Mouse (Mus musculus): ENCODE data around the gene Tob2. TPM values are rescaled to one million over a fixed set of nuclear protein-coding genes. Genes with fewer than 3 reads are reported as not detected.

Tob2 gene
- polyA plus RNA-seq, 1 experiment, result 37.9 TPM

DNA sequence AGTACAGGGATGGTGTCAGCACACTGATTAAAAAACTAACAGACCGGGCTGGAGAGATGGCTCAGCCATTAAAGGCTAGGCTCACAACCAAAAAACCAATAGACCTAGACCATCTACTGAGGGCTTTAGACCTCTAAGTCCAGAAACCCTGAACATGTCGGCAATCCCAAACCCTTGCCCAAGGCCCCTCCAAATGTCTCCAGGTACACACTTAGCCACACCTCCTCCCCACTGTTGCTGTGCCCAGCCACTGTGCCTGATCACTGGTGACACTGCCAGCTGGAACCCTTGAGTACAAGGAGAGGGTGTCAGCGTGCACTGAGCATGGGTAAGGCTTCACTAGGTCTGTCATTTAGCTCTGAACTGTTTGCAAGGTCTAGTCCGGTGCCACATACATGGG is 60.2 kb downstream of the Tob2 start:
- H3ac ChIP-seq (ENCODE audit: control insufficient read depth, insufficient read length), result no peak overlapping the region
- no peaks in the 10 kb centered on the region for H3K79me2 ChIP-seq (ENCODE audit: control insufficient read depth, insufficient read depth)
- TF ChIP-seq MYOD1 (IDR thresholded peaks at IDR 0.05; ENCODE audit: control insufficient read depth in 1 of 3, insufficient read length in 2 of 3, low read depth in 2 of 3), result no peak
- TF ChIP-seq REST (IDR thresholded peaks at IDR 0.05; ENCODE audit: insufficient read depth, insufficient read length), result no peak
- no peak for TF ChIP-seq CEBPB (IDR thresholded peaks at IDR 0.05; ENCODE audit: insufficient read depth, poor library complexity, severe bottlenecking)
- no peak for TF ChIP-seq MYOG (IDR thresholded peaks at IDR 0.05; ENCODE audit: control insufficient read depth in 1 of 3, insufficient read depth in 1 of 3, insufficient read length in 2 of 3, low read depth in 2 of 3)
- TF ChIP-seq MAX (IDR thresholded peaks at IDR 0.05; ENCODE audit: low read depth), result no peak
- no peak for TF ChIP-seq USF1 (IDR thresholded peaks at IDR 0.05; ENCODE audit: low read depth)
- TF ChIP-seq SRF (IDR thresholded peaks at IDR 0.05; ENCODE audit: control insufficient read depth, insufficient read length, low read depth), result no peak
- TF ChIP-seq POLR2AphosphoS2 (IDR thresholded peaks at IDR 0.05; ENCODE audit: insufficient read length, low read depth), result no peak
- no peak for TF ChIP-seq POLR2A (IDR thresholded peaks at IDR 0.05; ENCODE audit: insufficient read length, low read depth)
- no peak for TF ChIP-seq E2F4 (IDR thresholded peaks at IDR 0.05; ENCODE audit: insufficient read depth)
- TF ChIP-seq TCF12 (IDR thresholded peaks at IDR 0.05; ENCODE audit: insufficient read depth, poor library complexity, severe bottlenecking), result no peak
- no peak for TF ChIP-seq TCF3 (IDR thresholded peaks at IDR 0.05; ENCODE audit: insufficient read length, low read depth)
- H3K27me3 ChIP-seq (ENCODE audit: control insufficient read depth, insufficient read depth, insufficient read length), result no peaks in the 10 kb centered on the region
- no peak overlapping the region for H3K4me2 ChIP-seq (ENCODE audit: low read depth)
- H3K36me3 ChIP-seq (ENCODE audit: control insufficient read depth, insufficient read depth), result no peaks in the 10 kb centered on the region
- H3K4me3 ChIP-seq, result no peak overlapping the region

Other genes starting within 250 kb of the Tob2 start
- 20.0 TPM for gene L3mbtl2, start 194.9 kb downstream of the Tob2 start, polyA plus RNA-seq (2012; fragmentation: generic; extraction: Trizol)
- 1.3 TPM for gene Chadl, start 161.5 kb downstream of the Tob2 start, polyA plus RNA-seq (2012; fragmentation: generic; extraction: Trizol)
- gene Zc3h7b, start 113.7 kb downstream of the Tob2 start, polyA plus RNA-seq (2012; fragmentation: generic; extraction: Trizol), result 45.9 TPM
- 96.6 TPM for gene Rangap1, start 113.3 kb downstream of the Tob2 start, polyA plus RNA-seq (2012; fragmentation: generic; extraction: Trizol)
- gene Tef, start 56.4 kb downstream of the Tob2 start, polyA plus RNA-seq (2012; fragmentation: generic; extraction: Trizol), result 58.4 TPM
- 95.3 TPM for gene Phf5a, start 13.1 kb upstream of the Tob2 start, polyA plus RNA-seq (2012; fragmentation: generic; extraction: Trizol)
- gene Aco2, start 13.5 kb upstream of the Tob2 start, polyA plus RNA-seq (2012; fragmentation: generic; extraction: Trizol), result 666 TPM
- 247 TPM for gene Polr3h, start 67.4 kb upstream of the Tob2 start, polyA plus RNA-seq (2012; fragmentation: generic; extraction: Trizol)
- gene Csdc2, start 78.0 kb upstream of the Tob2 start, polyA plus RNA-seq (2012; fragmentation: generic; extraction: Trizol), result 38.3 TPM
- gene Pmm1, start 102.1 kb upstream of the Tob2 start, polyA plus RNA-seq (2012; fragmentation: generic; extraction: Trizol), result 104 TPM
- not detected for gene 1700029P11Rik, start 121.7 kb upstream of the Tob2 start, polyA plus RNA-seq (2012; fragmentation: generic; extraction: Trizol)
- gene Xrcc6, start 129.0 kb upstream of the Tob2 start, polyA plus RNA-seq (2012; fragmentation: generic; extraction: Trizol), result 46.3 TPM
- gene Desi1, start 175.1 kb upstream of the Tob2 start, polyA plus RNA-seq (2012; fragmentation: generic; extraction: Trizol), result 47.6 TPM
- gene Snu13, start 188.8 kb upstream of the Tob2 start, polyA plus RNA-seq (2012; fragmentation: generic; extraction: Trizol), result 129 TPM
- not detected for gene 4930407I10Rik, start 200.4 kb upstream of the Tob2 start, polyA plus RNA-seq (2012; fragmentation: generic; extraction: Trizol)
- 0.01 TPM for gene Mei1, start 211.2 kb upstream of the Tob2 start, polyA plus RNA-seq (2012; fragmentation: generic; extraction: Trizol)